Mouse (Mus musculus) left cerebral cortex, postnatal 14 days (tissue): ENCODE measurements at regions not wholly inside any gene's neighbourhood (a gene's known extent, or its start where the extent isn't known, plus 50 kb on each side); places are given as distances from the start of the nearest gene placed in this dataset.
A peak's percentile ranks its signal among the peaks of the same experiment; 100 is the strongest.
"Not testable (repeated sequence)": the region's sequence is repeated elsewhere in the genome, so short reads cannot be mapped to it uniquely, and the experiment has no call there.

Experiments
- DNase-seq, 2 experiments: peaks; one replicate each; pipeline ENCODE4 v3.0.0; 2021 to 2022; ENCODE audit warnings: low spot score in 2 of 2, mixed read lengths in 1 of 2
- intact Hi-C: fragments of 180-260 bp; cut with DNase I; formaldehyde crosslinking; loops from one replicate; pipeline ENCODE4 v1.15.1; 2025

DNA sequence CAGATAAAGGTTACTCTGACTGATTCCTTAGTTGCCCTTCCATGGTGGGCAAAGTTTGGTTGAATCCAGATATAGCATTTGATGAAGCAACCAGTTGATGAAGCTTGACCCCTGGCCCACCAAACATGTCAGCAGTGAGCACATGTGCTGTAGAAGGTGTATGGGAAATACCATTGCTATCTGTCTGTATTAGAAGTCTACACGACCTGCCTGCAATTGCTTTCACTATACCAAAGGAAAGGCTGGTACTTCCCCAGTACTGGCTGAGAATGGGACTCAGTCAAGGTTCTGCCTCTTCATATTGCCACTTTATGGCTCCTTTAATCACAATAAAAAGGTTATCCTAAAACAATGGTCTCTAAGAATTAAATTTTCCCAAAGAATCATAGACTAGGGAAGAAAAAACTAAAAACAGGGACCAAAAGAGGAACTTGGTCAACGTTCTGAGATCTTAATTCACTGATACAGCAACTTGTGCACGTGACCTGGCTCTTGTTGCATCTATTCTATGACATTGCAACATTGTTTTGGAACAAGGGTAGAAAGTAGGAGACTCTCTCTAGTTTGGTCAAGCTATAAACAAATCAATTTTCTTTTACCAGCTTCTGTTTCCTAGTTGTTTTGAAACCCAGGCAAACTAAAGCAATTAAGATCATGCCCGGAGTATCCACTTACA is 284.0 kb downstream of the Rapgef2 start:
- no peak for DNase-seq
- intact Hi-C loops, result no loop called here

DNA sequence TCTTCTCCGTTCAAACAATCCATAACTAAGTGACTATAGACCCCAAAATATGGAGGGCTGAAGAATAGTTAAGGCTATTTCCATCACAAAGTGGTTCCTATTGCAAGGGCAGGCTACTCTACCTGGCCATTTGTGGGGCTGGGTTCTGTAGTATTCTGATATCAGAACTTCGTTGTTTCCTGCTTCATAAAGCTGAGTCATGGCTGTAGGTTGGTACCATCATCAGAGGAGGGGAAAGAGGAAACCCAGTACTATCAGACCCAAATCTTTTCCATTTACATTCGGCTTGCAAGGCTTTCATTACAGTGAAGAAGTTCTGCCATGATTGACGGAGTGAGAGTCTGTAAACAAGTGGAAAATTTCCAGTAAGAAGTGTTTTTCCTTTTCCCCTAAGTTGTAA is 284.6 kb downstream of the Rapgef2 start:
- no peak for DNase-seq
- intact Hi-C loops, result no loop called here

DNA sequence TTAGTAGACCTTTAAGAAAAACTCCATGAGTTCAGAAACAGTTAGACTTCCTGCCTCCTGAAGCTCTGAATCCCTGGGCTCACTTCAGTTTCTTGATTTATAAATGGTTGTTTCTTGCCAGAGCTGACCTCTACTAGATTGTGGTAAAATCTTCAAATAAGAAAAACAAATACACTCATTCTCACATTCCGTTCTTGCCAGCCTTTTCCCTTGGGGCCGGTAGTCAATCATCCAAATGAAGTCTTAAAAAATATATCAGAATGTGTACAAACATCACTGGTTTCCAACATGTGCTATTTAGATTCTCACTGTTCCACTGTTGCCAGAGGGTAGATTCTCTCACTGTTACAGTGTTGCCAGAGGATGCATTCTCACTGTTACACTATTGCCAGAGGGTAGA is 286.0 kb downstream of the Rapgef2 start:
- intact Hi-C loops, result no loop called here
- DNase-seq, result no peak

DNA sequence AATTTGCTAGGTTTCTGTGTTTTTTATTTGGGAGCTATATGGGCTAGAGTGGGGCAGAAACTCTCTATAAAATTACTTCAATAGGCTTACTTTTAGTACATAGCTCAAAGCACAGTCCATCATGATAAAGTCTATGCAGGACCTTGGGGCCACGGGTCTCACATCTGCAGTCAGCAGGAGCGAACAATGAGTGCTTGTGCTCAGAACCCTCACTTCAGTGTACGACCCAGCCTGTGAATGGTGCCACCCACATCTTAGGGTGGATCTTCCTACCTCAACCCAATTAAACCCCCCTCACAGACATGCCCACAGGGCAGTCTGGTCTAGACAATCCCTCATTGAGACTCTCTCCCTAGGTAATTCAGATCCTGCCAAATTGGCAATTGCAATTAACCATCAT is 286.5 kb downstream of the Rapgef2 start:
- intact Hi-C loops, result no loop called here
- no peak for DNase-seq

DNA sequence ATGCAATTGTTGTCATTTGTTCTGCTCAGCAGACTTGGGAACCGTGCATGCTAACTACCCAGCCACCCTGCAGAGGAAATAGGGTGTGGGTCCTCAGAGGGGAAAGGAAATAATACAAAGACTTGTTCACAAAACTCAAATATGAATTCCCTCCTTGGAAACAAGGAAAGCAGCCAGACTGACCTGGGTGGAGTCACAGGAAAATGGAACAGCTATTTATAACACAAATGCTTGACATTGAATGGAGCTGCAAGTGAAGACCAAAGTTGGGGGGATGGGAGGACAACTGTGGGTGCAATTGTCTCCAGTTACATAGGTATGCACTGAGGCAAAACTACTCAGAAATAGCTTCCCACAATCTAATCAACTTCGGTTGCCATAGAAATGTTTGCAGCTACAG is 298.2 kb downstream of the Rapgef2 start:
- DNase-seq, result no peak
- intact Hi-C loops, result no loop called here

DNA sequence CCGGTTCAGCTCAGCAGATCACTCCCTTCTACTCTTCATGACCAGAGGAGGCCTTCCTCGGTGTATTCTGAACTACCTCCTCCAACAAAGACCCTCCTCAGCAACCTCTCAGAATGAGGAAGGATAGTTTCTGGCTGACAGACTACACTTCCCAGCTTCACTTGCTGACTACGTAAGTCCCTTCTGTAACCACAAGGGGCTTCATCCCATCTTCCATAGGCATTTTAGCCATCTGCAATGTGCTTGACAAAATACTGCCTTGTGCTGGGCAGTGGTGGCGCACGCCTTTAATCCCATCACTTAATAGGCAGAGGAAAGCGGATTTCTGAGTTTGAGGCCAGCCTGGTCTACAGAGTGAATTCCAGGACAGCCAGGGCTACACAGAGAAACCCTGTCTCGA is 299.6 kb downstream of the Rapgef2 start:
- intact Hi-C loops, result no loop called here
- DNase-seq, result no peak

DNA sequence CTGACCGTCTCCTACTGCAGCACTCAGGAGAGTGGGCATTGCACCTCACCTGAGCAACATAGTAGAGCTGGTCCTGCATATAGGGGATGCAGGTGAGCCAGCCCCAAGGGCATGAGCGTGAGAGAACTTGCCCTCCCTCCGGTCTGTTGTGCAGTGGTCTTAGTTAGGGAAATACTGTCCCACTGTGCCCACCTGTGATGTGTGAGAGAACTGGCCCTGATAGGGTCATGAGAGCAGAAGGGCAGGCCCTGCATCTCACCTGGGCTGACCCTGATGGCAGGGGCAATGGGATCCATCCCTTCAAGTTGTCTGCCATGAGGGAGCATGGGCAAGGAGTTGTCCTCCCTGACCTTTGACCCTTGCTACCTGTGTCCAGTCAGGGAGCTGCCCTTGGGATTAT is 305.3 kb downstream of the Rapgef2 start:
- no peak for DNase-seq
- intact Hi-C loops, result no loop called here

DNA sequence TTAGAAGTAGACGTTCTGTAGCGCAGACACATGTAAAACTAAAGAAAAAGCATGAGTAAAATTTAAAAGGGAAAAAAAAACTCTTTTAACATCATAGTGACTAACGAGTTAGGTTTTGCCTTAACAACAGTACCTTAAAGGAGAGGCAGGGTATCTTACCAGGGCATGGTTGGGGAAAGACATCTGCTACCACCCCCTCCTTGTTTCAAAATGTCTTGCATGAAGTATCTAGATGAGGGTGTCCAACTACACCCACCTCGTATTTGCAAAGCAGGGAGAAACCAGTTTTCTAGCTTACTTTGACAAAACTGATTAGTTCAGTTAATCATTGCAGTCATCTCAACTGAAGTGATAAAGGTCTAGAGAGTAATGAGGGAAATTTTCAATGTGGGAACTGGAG is 307.5 kb downstream of the Rapgef2 start:
- intact Hi-C loops, result no loop called here
- DNase-seq, result peak in 1 of 2 experiments; percentile 33

DNA sequence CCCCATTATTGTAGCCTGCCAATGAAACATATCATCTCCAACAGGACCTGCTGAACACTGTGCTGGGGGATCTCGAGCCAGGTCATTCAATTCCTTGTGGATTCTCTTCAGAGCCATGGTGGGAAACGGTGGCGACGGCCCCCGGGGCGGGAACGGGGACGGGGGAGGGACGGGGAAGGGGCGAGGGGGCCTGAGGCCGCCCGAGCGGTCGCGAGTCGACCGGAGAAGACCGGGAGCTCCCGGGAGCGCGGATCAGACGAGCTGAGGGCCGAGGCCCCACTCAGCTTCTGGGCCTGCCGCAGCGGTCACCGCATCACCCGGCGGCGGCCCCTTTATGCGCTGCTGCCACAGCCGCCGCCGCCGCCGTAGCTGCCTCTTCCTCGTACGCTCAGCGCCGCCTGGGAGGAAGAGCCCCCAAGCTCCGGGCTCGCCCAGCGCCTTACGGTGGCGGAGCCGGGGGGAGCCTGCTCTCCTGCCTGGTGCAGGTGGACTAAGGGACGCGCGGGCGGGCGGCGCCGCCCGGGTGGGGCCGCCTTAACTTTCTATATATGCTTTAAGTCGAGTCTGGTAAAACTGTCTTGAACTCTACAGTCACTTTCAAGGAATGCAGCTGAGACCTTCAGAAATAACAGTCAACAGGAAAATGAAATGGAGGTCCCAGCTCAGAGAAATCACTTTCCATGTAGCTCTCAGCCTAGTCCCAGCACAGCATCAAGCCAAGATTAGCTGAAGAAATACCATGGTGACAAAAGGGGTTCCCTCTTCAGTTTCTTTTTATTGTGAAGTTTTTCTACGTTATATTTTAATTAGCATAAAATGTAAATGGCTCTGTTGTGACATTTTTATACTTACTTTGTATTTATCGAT is 319.4 kb downstream of the Rapgef2 start:
- DNase-seq, intact Hi-C loops: not testable (repeated sequence)

DNA sequence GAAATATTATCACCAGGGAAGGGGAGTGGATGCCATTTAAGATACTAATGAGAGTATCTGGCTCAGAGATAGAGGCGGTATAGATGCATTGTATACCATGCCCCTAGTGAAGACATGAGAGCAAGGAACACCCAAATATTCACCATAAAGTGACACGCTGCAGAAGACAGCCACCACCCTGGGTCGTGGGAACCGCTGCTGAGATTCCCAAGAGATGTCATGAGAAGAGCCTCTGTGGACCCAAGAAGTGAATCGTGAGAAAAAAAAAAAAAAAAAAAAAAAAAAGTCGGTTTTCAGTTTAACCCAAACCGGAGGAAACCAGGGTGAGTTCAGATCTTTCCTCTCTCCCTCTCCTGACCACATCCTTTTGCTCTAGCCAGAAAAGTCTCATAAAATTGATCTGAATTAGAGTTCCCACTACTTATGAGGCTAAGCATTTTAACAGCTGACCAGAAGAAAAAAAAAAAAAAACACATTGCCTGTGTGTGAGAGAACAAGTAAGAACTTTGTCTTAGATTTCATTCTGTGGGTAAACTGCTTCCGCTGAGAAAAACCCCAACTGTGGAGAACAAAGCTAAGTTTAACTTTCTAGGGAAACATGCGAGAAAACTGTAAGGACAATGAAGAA is 322.0 kb downstream of the Rapgef2 start:
- intact Hi-C loops, result no loop called here
- no peak for DNase-seq

DNA sequence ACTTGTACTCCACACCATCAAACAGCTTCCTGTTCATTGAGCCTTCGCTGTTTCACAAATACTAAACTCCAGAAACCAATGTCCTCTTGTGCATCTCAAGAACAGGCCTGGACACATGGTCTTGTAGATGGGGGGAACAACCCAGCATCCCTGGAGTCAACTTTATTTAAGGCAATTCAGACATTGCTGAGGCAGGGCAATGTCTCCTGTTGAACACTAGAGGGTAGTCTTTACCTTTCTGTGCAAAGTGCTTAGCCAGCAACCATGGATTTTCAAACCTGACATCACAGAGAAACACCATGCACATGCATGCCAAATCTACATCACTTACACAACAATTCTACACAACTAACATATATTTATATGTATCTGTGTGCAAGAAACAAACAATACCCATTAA is 327.5 kb downstream of the Rapgef2 start:
- intact Hi-C loops, result loop anchor here (2.0 to 10.0 kb wide), 2 partner anchors 238 to 536 kb away; no protein-coding TSS in a partner anchor
- DNase-seq, result peak; percentile 66 to 74

DNA sequence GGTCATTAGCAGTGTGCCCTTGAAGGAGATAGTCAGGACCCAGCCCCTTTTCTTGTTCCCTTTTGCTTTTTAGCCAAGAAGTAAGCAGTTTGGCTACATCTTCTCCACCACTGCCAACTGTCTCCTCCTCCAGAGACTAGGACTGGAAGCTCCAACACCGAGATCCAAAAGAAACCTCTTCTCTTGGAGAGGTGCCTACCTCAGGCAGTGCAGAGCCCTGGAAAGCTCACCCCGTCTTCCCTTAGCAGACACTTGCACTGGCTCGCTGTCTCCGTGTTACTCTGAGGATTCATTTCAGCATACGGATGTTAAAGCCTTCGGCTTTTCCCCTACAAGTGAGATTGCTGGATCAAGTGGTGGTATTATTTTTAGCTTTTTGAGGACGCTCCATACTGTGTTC is 331.0 kb downstream of the Rapgef2 start:
- intact Hi-C loops, result loop anchor here (10.0 kb wide), 1 partner anchor 539 kb away; no protein-coding TSS in a partner anchor
- DNase-seq, result no peak

DNA sequence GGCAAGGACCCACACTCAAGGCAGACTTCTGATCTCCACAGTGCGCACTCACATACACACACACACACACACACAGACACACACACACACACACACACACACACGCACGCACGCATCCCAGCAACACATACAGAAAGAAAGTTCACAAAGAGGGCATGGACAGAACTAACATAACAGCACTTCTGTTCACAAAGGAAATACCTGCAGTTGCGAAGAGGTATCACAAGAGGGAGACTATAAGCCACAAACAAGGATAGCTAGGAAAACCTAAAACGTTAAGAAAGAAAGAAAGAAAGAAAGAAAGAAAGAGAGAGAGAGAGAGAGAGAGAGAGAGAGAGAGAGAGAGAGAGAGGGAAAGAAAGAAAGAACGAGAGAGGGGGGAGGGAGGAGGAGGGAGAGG is 336.9 kb downstream of the Rapgef2 start:
- DNase-seq, result not testable (repeated sequence)
- intact Hi-C loops, result loop anchor here (2.0 kb wide), 1 partner anchor 637 kb away; no protein-coding TSS in a partner anchor

DNA sequence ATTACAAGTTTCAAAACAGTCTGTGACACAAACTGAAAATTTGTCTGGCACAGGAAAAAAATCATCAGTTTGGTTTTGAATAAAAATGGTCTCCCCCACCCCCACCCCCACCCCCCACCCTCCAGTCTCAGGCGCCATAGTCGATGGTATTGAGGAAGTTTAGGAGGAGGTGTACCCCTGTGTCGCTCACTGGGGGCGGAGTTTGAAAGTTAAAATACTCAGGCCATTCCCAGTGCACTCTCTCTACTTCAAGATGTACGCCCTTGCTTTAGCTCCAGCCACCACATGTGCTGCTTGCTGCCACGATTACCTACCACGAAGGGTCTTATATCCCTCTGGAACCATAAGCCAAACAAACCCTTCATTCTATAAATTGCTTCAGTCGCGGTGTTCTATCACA is 337.6 kb downstream of the Rapgef2 start:
- DNase-seq, result no peak
- intact Hi-C loops, result loop anchor here (2.0 kb wide), 1 partner anchor 638 kb away; no protein-coding TSS in a partner anchor

DNA sequence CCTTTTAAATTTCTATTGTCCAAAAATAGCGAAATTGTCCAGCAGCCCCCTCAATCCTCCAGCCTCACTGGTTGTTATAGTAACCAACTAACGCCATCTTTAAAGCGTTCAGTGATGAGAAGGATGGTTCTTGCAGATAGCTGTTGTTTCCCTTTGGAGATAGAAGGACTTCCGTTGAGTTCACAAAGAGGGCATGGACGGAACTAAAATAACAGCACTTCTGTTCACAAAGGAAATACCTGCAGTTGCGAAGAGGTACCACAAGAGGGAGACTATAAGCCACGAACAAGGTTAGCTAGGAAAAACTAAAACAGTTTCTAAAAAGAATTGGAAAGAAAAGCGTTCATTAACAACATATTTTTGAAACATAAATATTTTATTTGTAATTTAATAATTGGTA is 338.1 kb downstream of the Rapgef2 start:
- DNase-seq, result peak; percentile 82 to 83
- intact Hi-C loops, result loop anchor here (2.0 kb wide), 1 partner anchor 639 kb away; no protein-coding TSS in a partner anchor

DNA sequence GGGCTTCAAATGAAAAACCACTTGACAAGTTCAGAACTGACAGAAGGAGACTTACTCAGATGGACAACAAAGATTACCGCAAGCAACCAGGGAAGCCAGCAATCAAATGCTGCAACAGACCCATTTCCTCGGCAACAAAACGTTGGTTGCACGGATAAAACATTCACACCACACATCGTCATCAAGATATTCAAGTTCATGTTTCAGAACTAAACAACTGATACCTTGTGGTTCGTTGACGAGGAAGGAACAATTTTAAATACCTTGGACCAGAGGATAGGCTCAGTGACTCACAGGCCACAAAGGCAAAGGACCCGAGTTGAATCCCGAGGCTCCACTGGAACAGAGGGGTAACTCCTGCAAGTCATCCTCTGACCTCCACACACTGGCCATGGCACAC is 339.1 kb downstream of the Rapgef2 start:
- no peak for DNase-seq
- intact Hi-C loops, result no loop called here

DNA sequence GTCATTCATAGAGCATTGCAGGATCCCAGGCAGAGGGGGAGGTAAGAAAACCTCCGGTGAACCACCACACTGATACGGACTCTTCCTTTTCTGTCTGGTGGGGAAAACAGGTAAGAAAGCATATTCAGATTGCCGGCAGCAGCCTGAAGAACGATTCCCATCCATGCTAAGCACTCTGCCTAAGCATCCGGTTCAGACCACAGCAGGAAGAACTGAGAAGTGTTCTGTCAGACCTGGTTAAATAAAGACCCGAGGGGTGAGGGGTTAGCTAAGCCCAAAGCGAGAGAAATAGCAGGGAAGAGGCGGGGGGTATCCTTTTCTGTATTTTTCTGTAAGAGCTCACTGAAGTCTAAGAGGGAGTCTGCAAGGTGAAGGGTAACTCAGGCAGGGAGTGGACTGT is 342.1 kb downstream of the Rapgef2 start:
- DNase-seq, result no peak
- intact Hi-C loops, result no loop called here

DNA sequence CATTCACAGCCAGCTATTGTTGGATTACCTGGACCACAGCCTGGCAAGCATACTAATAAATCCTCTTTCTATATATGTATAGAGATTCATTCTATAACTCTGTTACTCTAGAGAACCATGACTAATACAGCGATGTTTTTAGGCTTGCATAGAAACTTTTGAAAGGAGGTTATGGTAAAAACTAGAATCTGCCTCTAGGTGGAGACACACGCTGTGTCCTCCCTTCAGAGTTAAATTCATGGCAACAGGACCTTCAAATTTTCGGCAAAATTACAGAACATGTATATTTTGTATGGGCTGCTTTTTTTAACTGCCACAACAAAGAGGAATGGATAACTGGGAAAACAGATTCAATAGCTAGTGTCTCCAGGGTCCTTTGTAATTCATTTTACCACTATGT is 353.3 kb downstream of the Rapgef2 start:
- intact Hi-C loops, result no loop called here
- DNase-seq, result peak in 1 of 2 experiments; percentile 34

DNA sequence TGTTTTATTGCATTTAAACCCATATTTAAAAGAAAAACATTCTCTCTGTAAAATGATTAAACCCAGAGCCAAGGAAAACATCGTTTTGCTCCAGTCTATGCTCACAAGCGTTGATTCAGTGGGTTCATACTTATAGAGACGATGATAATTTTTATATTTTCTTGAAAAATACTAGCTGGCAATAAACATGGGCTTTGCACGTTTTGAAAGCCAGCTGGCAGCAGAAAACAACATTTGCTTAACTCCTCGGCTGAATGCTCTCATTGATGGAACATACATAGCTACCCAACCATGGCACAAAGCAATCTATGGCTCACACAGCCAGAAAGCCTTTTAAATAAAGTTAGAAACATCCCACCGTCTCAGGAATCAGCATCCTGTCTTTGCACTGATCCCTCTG is 366.5 kb downstream of the Rapgef2 start:
- intact Hi-C loops, result no loop called here
- no peak for DNase-seq

DNA sequence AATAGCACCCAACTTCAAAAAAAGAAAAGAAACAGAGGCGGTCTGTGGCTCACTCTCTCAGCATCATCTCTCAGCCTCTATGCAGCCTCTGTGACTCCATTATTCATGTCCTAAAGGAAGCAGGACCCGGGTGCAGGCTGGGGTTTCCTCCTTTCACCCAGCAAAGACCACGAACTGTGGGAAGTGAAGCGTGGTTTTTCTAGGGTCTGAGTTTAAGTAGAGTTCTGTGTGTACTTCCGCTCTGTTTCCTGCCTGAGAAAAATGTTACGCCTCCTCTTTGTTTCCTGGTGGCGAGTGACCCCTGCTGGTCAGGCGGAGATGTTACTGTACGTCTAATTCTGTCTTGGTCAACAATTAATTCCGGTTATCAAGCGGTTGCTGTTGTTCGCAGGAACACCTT is 366.9 kb downstream of the Rapgef2 start:
- intact Hi-C loops, result no loop called here

More for the DNA sequence above, 366.9 kb downstream of the Rapgef2 start:
- DNase-seq, result peak; percentile 55 to 74
